Mouse (Mus musculus) right cerebral cortex, postnatal 10 days (tissue): Measurements from ENCODE around the gene Oprd1.

Source experiments
- DNase-seq, 2 experiments: peaks; one replicate each; pipeline ENCODE4 v3.0.0; 2021; ENCODE audit warnings: low spot score in 2 of 2

Gene Oprd1

GRCm38 (mm10) chr4:132080492-132080983, 63.7 kb downstream of the Oprd1 start:
- no peak for DNase-seq

- DNase-seq, result peak; percentile 53 to 80
These were observed 64.6 kb downstream of the Oprd1 start for GRCm38 (mm10) chr4:132079555-132080275.

GRCm38 (mm10) chr4:132078296-132078714, 66.0 kb downstream of the Oprd1 start:
- no peak for DNase-seq

GRCm38 (mm10) chr4:132077445-132077844, 66.8 kb downstream of the Oprd1 start:
- DNase-seq, result no peak

GRCm38 (mm10) chr4:132076480-132077405, 67.5 kb downstream of the Oprd1 start:
- DNase-seq, result peak in 1 of 2 experiments; percentile 38

DNA sequence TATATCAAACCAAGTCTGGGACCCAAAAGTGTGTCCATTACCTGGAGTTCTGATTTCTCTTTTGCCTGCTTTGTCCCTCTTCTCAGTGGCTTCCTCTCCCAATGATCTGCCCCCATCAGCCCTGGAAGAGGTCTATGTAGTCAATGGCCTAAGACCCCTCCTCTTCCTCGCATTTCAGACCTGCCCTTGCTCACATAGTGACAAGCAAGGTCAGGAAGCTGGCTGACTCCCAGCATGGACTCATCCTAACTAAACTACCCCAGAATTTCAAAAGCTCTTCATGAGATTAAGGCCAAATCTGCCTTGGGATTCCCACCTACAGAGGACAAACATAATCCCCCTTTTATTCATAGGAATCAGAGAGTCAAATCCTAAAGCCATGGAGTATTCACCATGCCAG, 68.5 kb downstream of the Oprd1 start:
- no peak for DNase-seq

DNA sequence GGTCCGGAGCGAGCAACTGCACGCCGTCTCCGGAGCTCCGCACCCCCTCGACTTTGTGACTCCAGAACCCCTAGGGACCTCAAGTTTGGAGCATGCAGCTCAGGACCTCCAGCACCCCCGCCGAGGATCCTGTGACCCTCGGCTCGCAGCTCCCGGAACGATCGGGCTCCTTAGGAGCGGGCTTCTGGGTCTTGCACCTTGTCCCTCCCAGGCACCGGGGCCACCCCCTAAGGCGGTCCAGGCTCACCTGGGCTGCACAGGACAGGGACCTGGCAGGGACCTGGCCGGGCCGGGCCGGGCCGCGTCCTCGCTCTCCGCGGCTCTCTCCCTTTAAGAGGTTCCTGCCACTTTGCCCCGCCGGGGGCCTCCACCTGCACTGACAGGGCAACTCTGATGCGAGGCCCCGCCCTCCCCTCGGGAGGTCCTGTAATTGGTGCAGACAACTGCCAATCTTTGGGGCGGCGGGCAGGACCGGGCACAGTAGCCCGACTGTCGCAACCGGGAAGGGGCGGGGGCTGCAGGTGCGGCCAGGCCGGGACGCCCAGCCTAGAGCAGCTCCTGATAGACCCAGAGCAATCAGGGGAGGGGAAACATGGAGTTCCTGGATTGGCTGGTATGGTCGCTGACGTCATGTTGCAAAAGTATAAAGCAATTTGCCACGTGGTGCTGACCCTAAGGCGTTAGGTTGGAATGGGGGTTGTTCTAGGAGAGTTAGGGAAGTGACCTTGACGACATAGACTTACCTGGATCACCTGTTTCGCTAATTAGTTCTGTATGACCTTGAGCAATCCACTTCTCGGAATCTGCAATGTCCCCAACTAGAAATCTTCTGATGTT, 69.1 kb downstream of the Oprd1 start, which contains the start of gene Epb41:
Epb41 (minus strand) TSS at position 389 of the 837 bp plus-strand sequence.
- DNase-seq, result peak; percentile 93 to 94

GRCm38 (mm10) chr4:132074077-132074932, 70.0 kb downstream of the Oprd1 start, which contains the start of gene Gm10300:
Gm10300 (plus strand) TSS chr4:132074697.
- DNase-seq, result no peak

DNA sequence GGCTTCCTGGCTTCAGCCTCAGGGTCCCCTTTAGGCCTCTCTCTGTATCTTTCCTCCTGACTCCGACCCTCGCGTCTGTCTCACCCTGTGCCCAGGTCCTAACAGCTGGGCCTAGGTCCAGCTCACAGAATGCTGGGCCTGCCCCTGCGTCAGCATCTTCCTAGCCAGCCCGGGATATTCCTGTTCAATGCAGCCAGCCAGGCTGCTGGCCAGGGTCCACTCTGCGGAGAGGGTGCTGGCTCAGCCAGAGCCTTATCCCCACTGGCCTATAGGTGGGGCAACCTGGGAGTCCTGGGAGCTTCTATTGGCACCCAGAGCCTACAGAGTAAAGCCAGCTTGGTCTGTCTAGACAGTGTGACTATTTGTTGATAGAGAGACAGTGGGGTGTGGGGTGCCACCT, 71.3 kb downstream of the Oprd1 start:
- DNase-seq, result no peak

GRCm38 (mm10) chr4:132072156-132072555, 72.1 kb downstream of the Oprd1 start:
- DNase-seq, result no peak

GRCm38 (mm10) chr4:132071674-132072073, 72.6 kb downstream of the Oprd1 start:
- DNase-seq, result no peak

DNA sequence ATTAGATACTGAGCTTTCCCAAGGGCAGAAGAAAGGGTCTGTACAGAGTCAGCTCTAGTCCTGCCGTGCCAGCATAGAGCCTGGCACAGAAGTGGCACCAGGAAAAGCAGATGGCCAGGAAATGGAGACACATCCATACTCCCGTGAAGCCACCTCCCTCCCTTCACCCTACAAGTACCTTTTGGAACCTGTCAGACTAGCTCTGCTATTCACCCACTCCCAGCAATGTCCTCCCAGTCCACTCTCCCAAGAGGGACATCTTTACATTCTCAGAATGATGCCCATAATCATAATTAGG, 76.4 kb downstream of the Oprd1 start:
- no peak for DNase-seq

GRCm38 (mm10) chr4:132067112-132067937, 77.0 kb downstream of the Oprd1 start:
- DNase-seq, result no peak

DNA sequence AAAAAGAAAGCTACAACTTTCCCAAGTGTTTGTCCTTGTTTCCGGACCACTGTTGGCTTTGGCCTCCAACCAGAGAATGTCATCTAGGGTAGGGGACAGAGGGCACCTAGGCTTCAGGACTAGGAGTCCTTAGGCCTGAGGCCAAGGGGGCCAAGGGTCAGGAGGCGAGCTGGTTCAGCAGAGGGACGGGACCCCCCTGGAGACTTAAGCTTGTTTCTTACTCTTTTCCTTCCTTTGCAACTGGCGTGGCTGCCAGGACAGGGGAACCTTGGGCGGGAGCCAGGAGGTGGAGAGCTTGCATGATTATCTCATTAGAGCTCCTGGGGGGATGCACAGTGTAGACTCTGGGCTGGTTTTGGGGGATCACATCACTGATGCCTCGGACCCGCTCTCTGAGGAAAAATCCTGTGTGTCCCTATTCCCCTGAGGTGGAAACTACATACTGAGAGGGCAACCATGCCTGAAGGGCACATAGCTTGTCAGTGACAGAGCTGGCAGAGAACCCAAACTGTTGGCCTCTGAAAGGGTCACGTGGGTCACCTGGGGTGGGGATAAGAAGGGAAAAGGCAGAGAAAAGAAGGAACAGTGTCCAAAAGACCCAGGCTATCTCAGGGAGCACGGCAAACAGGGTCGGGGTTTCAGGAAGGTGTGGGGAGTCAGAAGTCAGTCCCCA, 78.0 kb downstream of the Oprd1 start:
- DNase-seq, result no peak

DNA sequence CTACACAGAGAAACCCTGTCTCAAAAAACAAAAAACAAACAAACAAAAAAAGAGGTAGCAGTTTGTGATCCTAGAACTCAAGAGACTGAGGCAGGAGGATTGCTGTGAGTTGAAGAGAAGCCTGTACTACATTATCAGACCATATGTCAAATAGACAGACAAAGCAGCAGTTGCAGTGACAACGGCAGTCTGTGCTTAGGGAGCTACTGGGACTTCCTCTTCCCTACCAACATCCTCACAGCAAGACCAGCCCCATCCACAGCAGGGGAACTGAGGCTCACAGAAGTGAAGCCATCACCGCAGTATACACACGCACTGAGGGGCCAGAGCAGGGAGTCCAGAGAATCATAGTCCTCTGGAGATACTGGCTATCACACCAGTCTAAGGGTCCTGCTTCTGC, 78.7 kb downstream of the Oprd1 start:
- no peak for DNase-seq

GRCm38 (mm10) chr4:132064550-132064949, 79.7 kb downstream of the Oprd1 start:
- DNase-seq, result no peak

DNA sequence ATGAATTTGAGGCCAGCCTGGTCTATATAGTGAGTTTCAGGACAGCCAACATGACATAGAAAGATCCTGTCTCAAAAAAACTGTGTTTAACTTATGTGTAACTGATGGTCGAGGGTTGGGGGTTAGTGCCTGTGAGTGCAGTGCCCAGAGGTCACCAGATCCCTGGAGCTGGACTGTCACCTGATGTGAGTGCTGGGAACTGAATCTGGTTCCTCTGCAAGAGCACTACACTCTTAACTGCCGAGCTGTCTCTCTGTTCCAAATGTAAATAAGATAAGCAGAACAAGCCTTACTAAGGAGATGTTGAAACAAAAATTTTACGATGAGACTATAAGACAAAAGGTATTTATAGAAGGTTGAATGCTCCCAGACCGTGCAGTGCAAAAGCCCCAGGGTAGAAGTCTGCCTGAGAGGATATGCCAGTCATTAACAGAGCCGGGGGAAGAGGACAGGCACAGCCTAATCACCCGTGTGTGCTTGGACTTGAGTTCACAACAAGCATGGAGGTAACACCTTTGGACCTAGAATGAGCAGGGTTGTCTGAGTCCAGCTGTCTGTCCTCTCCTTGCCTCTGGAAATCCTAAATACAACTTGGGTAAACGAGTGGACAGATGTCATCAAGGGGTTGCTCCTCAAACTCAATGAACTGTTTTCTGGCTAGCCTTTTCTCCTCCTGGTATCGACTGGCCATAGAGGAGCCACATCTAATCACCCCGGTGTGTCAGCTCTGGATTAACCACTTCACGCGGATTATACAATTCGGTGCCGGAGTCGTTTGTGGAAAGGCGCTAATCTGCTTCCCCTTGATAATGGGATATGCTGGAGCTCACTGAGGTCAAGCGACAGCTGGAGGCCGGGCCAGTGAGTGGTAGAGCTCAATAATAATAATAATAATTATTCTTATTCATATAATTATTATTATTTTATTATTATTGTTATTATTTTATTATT, 81.1 kb downstream of the Oprd1 start:
- no peak for DNase-seq

- no peak for DNase-seq
These were observed 82.0 kb downstream of the Oprd1 start for GRCm38 (mm10) chr4:132062289-132062688.
